Mouse (Mus musculus): ENCODE data around the gene Kcnn3.

The Kcnn3 gene

DNA sequence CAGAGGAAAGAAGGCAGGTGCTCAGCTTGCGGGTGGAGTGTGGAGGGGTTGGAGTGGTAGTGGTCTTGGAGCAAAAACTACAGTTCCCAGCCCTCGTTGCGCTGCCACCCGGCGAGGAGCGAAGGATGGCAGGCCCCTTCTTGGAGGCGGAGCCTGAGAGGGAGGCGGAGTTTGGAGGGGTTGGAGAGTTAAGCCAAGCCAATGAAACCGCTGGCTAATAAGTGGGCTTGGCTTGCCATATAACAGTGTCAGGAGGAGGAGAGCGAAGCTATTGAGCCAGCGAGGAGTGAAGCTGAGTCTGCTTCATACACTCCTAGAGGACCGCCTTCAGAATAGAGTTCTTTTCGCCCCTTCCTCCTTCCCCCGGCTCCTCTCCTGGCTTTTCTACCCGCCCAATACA, at the start of gene Kcnn3:
Gene Kcnn3 (plus strand): TSS at position 271 of the 400 bp plus-strand sequence.
- DNase-seq (ENCODE audit: low read depth) = peak; percentile 82

DNA sequence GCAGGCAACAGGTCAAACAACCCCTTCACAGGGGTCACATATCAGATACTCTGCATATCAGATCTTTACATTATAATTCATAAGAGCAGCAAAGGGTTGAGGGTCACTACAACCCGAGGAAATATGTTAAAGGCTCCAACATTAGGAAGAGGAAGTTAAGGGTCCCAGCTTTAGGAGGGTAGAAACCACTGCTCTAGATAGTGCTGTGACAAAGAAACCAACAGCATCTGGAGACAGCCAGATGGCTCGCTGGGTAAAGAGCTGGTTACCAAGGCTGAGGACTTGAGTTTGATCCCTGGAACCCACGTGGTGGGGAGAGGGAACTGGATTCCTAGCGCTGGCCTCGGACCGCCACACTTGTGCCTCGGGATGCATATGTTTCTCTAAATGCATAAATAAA, 47.7 kb upstream of the Kcnn3 start:
- DNase-seq (ENCODE audit: low read depth) = no peak

DNA sequence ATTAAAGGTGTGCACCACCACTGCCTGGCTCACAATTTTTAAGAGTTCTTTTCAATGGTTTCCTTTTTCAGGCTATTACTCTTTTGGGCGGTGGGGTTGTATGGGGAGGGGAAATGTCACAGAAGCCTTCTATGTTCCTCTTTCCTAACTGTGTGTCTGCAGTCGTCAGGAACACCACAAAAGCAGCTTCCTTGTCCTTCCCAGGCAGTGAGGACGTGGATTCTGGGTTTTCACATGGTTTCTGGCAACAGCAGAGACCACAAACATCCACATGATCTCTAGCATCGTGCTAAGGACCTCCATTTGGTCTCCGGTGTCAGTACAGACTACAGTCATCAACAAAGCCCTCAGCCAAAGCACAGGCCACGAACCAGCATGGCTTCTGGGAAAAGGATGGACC, 46.1 kb upstream of the Kcnn3 start:
- no peak for DNase-seq (ENCODE audit: low read depth)

DNA sequence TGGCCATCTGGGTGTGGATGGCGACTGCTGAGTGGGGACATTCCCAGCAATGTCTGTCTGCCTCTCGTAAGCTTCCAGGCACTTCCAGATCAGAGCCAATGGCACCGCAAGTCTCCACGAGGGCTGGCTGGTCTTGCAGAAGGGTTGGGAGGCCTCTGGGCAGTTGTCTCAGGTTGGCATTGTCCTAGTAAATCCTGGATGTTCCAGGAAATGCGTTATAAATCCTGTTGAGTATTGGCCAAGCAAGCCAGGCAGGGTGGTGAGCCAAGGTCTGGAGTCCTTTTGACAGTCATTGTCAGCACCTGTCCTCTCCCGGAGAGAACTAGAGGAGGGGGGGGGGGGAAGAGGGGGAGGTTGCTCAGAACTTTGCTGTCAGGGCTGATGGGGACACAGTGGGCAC, 40.9 kb upstream of the Kcnn3 start:
- DNase-seq (ENCODE audit: low read depth) = no peak

DNA sequence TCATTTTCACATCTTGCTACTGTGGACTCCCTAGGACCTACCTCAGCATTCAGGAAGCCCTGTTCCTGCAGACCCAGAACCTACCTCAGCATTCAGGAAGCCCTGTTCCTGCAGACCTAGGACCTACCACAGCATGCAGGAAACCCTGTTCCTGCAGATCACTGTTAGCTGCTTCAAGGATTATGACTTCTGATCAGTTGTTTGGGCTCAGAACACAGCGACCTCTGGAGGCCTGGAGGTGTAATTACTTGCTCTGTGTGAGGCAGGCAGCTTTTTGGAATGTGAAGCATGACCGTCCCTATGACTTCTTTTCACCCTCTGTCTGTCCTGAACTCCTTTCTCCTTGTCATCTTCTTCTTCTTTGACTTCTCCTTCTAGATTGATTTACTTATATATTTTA, 38.5 kb upstream of the Kcnn3 start:
- DNase-seq (ENCODE audit: low read depth) = peak; percentile 51

DNA sequence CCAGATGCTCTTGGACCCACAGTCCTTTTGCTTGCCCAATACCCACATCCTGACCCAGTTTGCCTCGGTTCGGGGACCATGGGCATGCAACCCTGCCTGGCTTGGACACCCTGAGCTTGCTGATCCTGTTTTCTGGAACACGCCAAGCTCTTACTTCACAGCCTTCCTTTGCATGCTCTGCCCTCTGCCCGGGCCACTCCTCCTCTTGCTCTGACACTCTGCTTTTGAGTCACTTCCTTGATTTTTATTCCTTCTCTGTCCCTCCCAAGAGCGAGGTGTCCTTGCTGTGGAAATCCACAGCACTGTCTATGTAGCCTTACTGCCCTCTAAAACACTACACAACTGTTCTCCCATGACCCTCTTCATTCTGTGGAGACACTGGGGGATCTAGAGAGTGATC, 37.7 kb upstream of the Kcnn3 start:
- DNase-seq (ENCODE audit: low read depth) = no peak

DNA sequence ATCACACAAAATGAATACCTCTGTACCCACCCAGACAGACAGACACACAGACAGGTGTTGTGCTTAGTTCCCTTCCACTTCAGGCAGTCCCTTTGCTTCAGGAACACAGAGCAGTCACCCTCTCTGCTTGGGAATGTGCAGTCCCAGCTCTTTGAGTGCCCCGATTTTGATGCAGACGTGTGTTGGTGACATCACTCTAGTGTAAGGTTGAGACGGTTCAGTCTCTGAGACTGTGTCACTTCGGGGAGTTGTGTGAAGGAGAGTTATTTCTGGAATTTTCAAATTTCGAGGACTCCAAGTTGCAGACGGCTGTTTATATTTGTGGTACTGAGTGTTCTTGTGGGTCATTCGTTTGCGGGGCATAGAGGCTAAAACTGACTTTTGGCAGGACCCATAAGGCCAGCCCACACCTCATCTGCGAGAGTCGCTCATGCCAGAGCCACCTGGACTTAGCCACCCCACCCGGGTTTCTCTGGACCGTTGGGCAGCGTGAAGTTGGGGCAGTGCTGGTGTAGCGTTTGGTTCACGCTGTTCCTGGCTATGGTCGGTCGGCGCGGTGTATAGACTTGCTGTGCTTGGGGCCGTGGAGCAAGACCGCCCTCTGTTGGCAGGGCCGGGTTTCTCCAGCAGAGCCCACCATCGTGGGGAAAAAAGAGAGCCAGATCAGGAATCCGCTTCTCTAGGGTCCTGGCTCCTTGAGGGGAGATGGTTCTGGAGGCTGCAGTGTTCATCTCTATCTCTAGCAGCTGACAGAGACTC, 35.0 kb upstream of the Kcnn3 start:
- DNase-seq (ENCODE audit: low read depth) = peak; percentile 62

DNA sequence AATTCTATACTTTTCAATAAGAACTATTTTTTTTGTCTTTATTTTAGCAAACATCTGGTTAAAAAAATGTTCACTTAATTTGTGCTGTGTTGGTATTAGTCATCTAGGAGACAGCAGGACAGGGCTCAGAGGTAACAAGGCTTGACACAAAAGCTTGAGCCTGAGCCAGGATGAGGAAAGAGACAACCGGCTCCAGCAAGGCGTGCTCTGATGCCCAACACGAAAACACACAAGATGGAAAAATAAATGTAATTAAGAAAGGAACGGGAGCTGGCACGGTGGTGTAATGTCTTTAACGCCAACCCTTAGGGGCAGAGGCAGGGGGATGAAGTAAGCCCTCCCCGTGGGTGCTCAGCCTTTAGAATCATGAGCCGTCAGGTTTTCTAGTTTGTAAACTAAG, 33.9 kb upstream of the Kcnn3 start:
- no peak for DNase-seq (ENCODE audit: low read depth)

DNA sequence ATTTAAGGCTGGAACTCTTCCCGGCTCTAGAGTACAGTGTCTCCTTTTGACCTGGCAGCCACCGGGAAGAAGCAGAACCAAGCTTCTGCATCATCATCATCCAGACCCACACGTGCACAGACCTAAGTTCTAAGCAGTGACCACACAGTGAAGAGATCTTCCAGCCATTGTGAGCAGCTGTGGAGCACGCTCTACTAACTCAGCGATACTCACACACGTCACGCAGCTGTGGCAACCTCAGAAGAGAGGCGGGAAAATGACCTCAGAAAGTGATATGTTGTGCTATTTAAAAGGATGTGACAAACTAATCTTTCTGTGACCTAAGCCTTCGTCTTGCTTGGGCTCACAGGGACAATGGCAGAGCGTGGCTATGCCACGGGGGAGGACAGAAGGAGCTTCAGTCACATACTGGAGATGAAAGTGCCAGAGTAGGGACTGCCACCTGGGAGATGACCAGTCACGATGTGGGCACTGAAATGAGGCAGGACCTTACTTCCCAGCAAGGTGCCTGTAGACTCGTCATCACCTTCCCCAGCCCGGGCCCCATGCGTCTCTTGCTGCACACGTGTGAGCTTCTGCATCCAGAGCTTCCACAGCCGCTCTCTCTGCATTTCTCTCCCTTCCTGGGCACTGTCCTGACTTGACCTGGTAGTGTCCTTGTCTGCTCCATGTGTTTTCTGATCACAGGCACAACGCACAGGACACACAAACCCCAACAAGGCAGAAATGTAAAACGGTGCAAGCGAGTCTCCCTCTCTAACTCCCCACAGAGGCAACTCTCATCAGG, 32.9 kb upstream of the Kcnn3 start:
- no peak for DNase-seq (ENCODE audit: low read depth)

DNA sequence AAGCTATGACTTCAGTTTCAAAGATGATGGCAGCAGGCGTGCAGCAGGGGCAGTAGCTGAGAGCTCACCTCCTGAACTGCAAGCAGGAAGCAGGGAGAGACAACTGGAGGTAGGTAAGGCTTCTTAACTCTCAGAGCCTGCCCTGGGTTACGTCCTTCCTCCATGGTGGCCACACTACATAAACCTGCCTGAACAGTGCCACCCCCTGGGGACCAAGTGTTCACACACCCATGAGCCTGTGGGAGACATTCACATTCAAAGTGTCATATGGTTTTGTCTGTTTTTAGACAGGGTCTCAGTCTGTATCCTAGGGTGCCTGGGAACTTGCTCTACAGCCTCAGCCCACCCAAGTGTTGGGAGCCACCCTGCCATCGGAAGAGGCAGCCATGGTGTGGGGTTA, 29.2 kb upstream of the Kcnn3 start:
- DNase-seq (ENCODE audit: low read depth) = no peak

DNA sequence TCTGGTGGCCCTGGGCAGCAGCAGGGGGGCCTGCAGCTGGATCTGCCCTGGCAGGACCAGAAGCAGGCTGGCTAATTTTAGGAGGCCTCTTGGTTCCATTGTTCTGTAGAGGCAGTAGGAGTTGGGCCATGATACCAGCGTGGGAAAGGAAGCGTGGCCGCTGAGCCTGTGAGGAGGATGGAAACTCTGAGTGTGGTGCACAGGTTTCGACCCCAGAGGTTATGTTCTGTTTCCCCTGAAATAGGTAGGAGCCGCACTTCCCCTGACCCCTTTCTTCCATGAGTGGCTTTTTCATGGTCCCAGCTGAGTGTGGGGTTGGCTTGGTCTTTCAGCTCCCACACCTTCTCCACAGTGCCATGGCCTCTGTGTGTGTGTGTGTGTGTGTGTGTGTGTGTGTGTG, 28.4 kb upstream of the Kcnn3 start:
- no peak for DNase-seq (ENCODE audit: low read depth)

DNA sequence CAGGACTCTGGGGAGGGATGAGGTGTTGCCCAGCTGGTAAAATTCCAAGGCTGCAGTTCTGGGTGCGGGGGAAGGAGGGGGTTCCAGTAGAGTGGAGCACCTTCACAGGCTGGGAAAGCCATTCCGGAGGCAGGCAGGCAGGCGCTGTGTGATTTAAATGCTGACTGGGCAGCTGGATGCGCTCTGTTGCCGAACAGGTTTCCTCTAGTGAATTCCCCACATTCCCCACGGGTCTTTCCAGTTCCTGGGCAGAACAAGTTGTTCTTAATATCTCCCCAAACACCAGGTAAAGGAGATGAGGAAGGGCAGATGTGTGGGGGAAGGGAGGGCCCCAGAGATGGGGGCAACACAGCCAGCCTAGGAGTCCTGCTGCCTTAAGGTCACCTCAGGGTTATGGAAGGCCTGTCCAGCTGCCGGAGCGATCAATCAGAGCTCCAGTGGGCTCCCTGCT, 27.2 kb upstream of the Kcnn3 start:
- DNase-seq (ENCODE audit: low read depth) = no peak

DNA sequence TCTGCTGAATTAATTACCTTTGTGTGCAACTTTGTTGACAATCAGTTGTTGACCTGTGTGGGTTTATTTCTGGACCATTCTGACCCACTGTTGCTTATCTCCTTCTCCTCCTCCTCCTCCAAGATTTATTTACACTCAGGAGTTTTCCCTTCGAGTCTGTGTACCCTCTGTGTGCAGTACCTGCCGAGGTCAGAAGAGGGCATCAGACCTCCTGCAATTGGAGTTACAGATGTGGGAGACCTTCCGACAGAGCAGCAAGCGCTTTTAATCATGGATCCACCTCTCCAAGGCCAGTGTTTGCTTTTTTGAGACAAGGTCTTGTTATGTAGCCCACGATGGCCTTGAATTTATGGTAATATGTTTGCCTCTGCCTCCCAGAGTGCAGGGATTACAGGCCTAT, 25.3 kb upstream of the Kcnn3 start:
- no peak for DNase-seq (ENCODE audit: low read depth)

DNA sequence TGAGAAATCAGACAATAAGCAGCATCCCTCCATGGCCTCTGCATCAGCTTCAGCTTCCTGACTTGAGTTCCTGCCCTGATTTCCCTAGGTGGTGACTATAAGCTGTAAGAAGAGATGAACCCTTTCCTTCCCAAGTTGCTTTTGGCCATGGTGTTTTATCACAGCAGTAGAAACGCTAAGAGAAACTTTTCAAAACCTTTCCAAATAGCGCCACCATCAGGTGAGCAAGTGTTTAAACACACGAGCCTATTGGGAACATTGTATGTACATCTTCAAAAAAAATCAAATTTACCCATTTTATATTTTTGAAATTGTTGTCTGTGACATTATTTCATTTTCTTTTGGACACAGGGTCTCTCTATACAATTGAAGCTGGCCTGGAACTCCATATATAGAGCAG, 23.6 kb upstream of the Kcnn3 start:
- no peak for DNase-seq (ENCODE audit: low read depth)

DNA sequence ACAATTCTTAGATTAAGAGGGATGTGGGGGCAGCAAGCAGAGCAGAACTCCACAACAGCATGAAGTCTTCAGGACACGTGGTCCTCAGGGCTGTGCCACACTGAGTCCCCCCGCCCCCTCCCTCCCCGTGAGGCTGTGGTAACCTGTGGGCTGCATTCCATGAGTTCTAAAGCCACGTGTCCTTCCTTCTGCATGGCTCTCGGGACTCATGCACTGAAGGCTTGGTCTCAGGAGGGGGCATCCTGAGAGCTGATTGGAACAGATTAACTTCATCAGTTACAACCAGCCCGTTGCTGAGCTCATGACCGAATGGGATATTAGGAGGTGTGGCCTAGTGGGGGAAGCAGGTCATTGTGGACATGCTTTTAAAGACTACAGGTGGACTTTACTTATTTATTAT, 20.3 kb upstream of the Kcnn3 start:
- DNase-seq (ENCODE audit: low read depth) = no peak

DNA sequence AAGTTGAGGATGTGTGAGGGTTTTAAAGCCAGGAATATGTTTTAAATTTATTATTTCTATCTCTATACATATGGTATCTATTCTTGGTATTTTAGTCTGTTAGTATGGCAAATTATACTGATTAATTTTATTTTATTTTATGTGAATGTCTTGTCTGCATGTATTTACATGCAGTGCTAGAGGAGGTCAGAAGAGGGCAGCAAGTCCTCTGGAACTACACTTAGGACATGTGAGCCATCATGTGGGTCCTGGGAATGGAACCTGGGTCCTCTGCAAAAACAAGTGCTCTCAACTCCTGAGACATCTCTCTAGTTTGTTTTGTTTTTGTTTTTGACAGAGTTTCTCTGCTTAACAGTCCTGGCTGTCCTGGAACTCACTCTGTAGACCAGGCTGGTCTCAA, 18.5 kb upstream of the Kcnn3 start:
- no peak for DNase-seq (ENCODE audit: low read depth)

DNA sequence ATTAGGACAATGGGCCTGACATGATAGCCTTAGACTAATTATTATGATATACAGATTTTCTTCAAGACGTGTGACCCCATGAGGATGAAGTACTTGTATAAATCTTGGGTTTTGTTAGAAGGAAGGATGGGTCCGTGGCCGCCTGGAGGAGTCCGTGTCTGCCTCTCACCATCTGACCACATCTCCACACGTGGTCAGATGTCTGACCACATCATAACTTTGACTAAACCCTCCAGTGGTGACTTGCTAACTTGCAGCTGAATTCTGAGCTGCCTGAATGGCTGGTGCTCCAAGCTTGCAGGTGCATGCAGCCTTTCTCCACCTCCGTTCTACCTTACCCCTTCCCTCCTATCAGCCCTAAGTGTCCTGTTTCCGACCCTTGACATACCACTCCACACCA, 17.4 kb upstream of the Kcnn3 start:
- no peak for DNase-seq (ENCODE audit: low read depth)

DNA sequence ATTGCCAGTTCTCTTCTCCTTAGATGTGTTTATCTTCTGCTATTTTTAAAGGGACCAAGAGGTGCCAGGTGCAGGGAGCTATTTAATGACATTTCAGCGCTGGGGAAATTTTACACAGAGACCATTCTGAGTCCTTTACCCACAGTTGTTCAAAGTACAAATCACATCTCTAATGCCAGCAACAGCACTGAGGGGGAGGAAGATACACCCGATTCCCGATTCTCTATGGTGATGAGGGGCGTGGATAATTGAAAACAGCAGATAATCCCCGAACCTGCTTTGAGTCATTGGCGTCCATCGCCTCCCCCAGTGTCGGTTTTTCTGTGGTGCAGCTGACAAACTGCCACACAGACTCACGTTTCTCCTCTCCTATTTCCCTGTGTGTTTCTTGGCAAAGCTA, 11.9 kb upstream of the Kcnn3 start:
- no peak for DNase-seq (ENCODE audit: low read depth)

DNA sequence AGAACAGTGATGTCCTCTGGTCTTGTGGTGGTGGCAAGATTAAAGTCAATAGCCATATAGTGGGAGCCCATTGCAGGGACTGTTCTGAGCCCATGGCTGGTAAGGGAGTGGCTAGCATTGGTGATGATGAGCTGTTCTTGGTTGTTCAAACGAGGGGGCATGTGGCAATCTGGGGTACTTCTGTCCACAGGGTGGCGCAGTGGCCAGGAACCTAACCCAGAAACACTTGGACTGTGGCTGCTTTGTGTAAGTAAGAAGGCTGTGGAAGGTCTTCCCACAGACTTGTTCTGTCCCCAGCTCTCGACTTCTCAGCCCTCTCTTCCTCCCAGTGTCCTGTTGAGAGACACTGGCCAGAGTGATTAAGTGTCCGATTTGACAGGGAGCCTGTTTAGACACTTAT, 9.0 kb upstream of the Kcnn3 start:
- DNase-seq (ENCODE audit: low read depth) = peak; percentile 47

DNA sequence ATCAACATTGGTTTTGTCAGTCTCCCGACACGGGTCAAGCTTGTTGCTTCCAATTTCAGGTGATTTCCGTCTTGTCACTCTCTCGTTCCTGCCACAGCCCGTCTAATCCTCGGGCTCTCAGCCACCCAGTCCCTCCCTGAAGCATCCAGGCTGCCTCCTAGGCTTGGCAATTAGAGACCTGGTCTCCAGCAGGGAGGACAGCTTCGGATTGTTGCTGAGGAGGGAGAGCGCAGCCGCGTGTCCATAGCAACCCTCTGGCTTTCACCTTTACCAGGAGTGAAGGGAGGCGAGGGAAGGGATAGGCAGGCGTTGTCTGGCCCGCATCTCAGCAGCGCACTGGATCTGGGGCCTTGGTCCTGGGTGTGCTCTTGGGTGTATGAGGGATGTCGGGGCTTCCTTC, 8.6 kb upstream of the Kcnn3 start:
- no peak for DNase-seq (ENCODE audit: low read depth)

DNA sequence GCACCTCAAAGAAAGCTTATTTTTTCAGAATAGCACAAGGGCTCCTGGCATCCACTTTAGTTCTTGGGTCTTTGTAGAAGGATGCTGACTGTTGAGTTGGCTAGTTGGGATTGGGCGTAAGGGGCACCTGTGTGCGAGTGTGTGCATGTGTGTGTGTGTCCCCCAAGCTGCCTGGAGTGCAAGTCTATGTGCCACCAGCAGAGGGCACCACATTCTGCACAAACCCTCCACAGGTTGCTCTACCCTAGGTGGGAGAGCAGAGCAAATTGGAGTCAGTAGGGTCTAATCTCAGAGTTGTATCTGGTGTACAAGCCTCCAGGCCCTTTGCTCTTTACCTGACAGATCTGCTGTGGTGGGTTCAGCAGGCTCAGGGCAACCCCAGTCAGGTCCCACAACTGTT, 7.7 kb upstream of the Kcnn3 start:
- DNase-seq (ENCODE audit: low read depth) = no peak

DNA sequence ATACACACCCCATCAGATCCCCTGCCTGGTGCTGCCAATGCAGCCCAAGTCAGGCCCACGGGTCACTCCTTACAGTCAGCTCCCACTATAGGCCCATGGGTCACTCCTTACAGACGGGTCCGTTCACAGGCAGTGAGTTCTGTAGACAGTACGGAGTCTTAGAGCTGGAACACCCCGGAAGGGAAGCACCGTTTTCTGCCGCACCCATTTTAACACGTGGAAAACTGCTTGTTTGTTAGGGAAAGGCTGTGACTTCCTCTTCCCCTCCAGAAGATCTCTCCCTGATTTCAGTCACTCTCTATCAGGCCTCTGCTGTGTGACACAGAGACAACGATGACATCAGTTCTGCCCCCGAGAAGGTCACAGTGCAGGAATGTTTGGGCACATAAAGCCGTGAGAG, 4.5 kb upstream of the Kcnn3 start:
- DNase-seq (ENCODE audit: low read depth) = no peak

DNA sequence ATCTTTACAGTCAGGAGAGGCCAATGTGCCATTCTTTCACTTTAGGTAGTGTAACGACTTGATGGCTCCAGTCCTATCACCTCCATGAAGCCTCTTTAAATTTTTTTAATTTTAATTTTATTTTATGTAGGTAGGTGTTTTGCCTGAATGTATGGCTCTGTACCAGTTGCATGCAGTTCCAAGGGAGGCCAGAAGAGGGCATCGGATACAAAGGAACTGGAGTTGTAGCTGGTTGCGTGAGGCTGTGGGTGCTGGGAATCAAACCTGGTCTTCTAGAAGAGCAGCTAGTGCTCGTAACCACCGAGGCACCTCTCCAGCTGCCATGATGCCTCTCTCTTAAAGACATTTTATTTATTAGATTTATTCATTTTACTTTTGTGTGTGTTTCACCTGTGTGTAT, 3.6 kb upstream of the Kcnn3 start:
- no peak for DNase-seq (ENCODE audit: low read depth)

All from c-Kit-positive CD71-negative TER-119-negative erythroid progenitor cells, embryonic 14.5 days (primary cell).